Mouse (Mus musculus) kidney, adult 2 months (tissue): ENCODE results near the gene Mslnl. TPM values are rescaled to one million over a fixed set of nuclear protein-coding genes. Genes with fewer than 3 reads are reported as not detected.

Experiments used
- DNase-seq: peaks from one replicate; pipeline ENCODE4 v3.0.0; 2021
- H3K27ac ChIP-seq: fragments of 200-500 bp; 2 replicates; pipeline ENCODE4 v1.5.1; 2012; ENCODE audit warnings: low read depth, low read length, control low read depth, inconsistent platforms; ENCODE audit not compliant: insufficient read depth
- H3K27me3 ChIP-seq: fragments of 200-500 bp; replicated peaks from 2 replicates; pipeline ENCODE4 v1.6.1; 2012; ENCODE audit warnings: mild to moderate bottlenecking, moderate library complexity, low read length, inconsistent platforms; ENCODE audit not compliant: control insufficient read depth, insufficient read depth
- H3K36me3 ChIP-seq: fragments of 200-500 bp; 2 replicates; pipeline ENCODE4 v1.6.1; 2012; ENCODE audit warnings: mild to moderate bottlenecking, moderate library complexity, low read length, inconsistent platforms; ENCODE audit not compliant: control insufficient read depth, insufficient read depth
- H3K4me1 ChIP-seq: fragments of 200-500 bp; 2 replicates; pipeline ENCODE4 v1.6.1; 2011; ENCODE audit warnings: low read length; ENCODE audit not compliant: control insufficient read depth, insufficient read depth
- H3K4me3 ChIP-seq: fragments of 200-500 bp; 2 replicates; pipeline ENCODE4 v1.5.1; 2011; ENCODE audit warnings: mild to moderate bottlenecking, low read depth, low read length, control low read depth; ENCODE audit not compliant: insufficient read depth
- CTCF ChIP-seq: fragments of 200-500 bp; conservative IDR thresholded peaks from 2 replicates; pipeline ENCODE4 v1.5.1; 2011; ENCODE audit warnings: low read depth, mild to moderate bottlenecking, control low read depth, low read length, moderate library complexity, mixed read lengths; ENCODE audit not compliant: insufficient read depth, insufficient read length
- POLR2A ChIP-seq: fragments of 200-500 bp; IDR thresholded peaks from one replicate; pipeline ENCODE4 v1.6.1; 2011; ENCODE audit warnings: low read depth, low read length, control low read depth
- WGBS: fragments of 180-500 bp; shearing (Covaris S2); methylation state at CpG from one replicate; pipeline ENCODE4 v1.1.7; 2018; 5-methylcytosine and 5-hydroxymethylcytosine counted together
- polyA plus RNA-seq: library from polyadenylated mRNA; depleted of rRNA; stranded (reverse); fragments of >200 nt; gene quantifications from 2 replicates; pipeline ENCODE4 v1.2.3, GENCODE M21; 2012

Mslnl gene
- polyA plus RNA-seq, 1 experiment: not detected

- H3K4me3 ChIP-seq: peak within 1 kb of the TSS; percentile 72
- peaks cover 4% of the 10 kb centered on the region; the same call in 1 of the 2 replicates for H3K4me1 ChIP-seq
- under 1% methylated on average over 37 of the region's 37 CpGs for WGBS
- TF ChIP-seq POLR2A: peak; percentile 65
- peak; percentile 96 for TF ChIP-seq CTCF
- no peaks in the 10 kb centered on the region for H3K27me3 ChIP-seq
- H3K27ac ChIP-seq: peak within 1 kb of the TSS; percentile 63
- H3K36me3 ChIP-seq: no peaks in the 10 kb centered on the region
- peak; percentile 98 for DNase-seq
Measured at GRCm38 (mm10) chr17:25773549-25774120, 37.8 kb downstream of the Mslnl start, which contains the start of gene Narfl. Gene Narfl, plus strand, starts transcription at chr17:25773776.

GRCm38 (mm10) chr17:25775318-25776062 lies 39.6 kb downstream of the Mslnl start:
- TF ChIP-seq POLR2A (no peak), CTCF (no peak)
- peaks cover 4% of the 10 kb centered on the region; the same call in 1 of the 2 replicates for H3K4me1 ChIP-seq
- H3K27ac ChIP-seq: no peak overlapping the region
- H3K36me3 ChIP-seq: no peaks in the 10 kb centered on the region
- 43% methylated on average over 10 of the region's 10 CpGs for WGBS
- peak; percentile 69 for DNase-seq
- H3K4me3 ChIP-seq: no peak overlapping the region
- no peaks in the 10 kb centered on the region for H3K27me3 ChIP-seq

GRCm38 (mm10) chr17:25777948-25778347 lies 42.1 kb downstream of the Mslnl start:
- TF ChIP-seq POLR2A (no peak), CTCF (no peak)
- H3K27ac ChIP-seq: no peak overlapping the region
- peaks cover 4% of the 10 kb centered on the region; the same call in 1 of the 2 replicates for H3K4me1 ChIP-seq
- 96% methylated on average over 5 of the region's 5 CpGs for whole genome bisulfite sequencing
- H3K36me3 ChIP-seq: no peaks in the 10 kb centered on the region
- no peak for DNase-seq
- H3K4me3 ChIP-seq: no peak overlapping the region
- no peaks in the 10 kb centered on the region for H3K27me3 ChIP-seq

- no peak overlapping the region for H3K27ac ChIP-seq
- no peak for TF ChIP-seq POLR2A
- no peak for TF ChIP-seq CTCF
- H3K4me1 ChIP-seq: no peaks in the 10 kb centered on the region
- no peaks in the 10 kb centered on the region for H3K27me3 ChIP-seq
- no peak overlapping the region for H3K4me3 ChIP-seq
- 70% methylated on average over 6 of the region's 6 CpGs for WGBS
- no peaks in the 10 kb centered on the region for H3K36me3 ChIP-seq
- DNase-seq: no peak
Measured at GRCm38 (mm10) chr17:25781339-25781738, 45.5 kb downstream of the Mslnl start.

- no peak for TF ChIP-seq POLR2A
- no peak for TF ChIP-seq CTCF
- Histone ChIP-seq H3K27me3 (no peaks in the 10 kb centered on the region), H3K4me3 (no peak overlapping the region), H3K4me1 (no peaks in the 10 kb centered on the region), H3K27ac (no peak overlapping the region), H3K36me3 (no peaks in the 10 kb centered on the region)
- peak; percentile 55 for DNase-seq
- WGBS: 55% methylated on average over 7 of the region's 7 CpGs
Measured at GRCm38 (mm10) chr17:25783086-25783485, 47.2 kb downstream of the Mslnl start.

- H3K36me3 ChIP-seq: no peaks in the 10 kb centered on the region
- DNase-seq: no peak
- no peak overlapping the region for H3K4me3 ChIP-seq
- H3K4me1 ChIP-seq: no peaks in the 10 kb centered on the region
- H3K27ac ChIP-seq: no peak overlapping the region
- TF ChIP-seq POLR2A: no peak
- no peak for TF ChIP-seq CTCF
- 70% methylated on average over 15 of the region's 15 CpGs for WGBS
- no peaks in the 10 kb centered on the region for H3K27me3 ChIP-seq
Measured at GRCm38 (mm10) chr17:25783861-25784574, 48.2 kb downstream of the Mslnl start.
